Mouse (Mus musculus) neutrophil, adult 59 days (primary cell): ENCODE results near the gene Marc2. TPM values are rescaled to one million over a fixed set of nuclear protein-coding genes. Genes with fewer than 3 reads are reported as not detected.

Source experiments
- total RNA-seq, 2 experiments: library from RNA; stranded (reverse); gene quantifications; 1 replicate in 1 of 2; 2 replicates in 1 of 2; pipeline ENCODE4 v1.2.4; 2023

The Marc2 gene
- total RNA-seq: 10 to 100 TPM; 62.0 to 73.5 TPM

GRCm38 (mm10) chr1:184846092-184846750 is at the start of gene Marc2:
Marc2 (minus strand) TSS chr1:184846451.

GRCm38 (mm10) chr1:184882281-184883268 is 36.3 kb upstream of the Marc2 start, which contains the start of gene C130074G19Rik:
C130074G19Rik (minus strand) TSS chr1:184883218.

GRCm38 (mm10) chr1:184810780-184811575 is 35.3 kb downstream of the Marc2 start, which contains the start of gene Marc1:
Marc1 (minus strand) TSS chr1:184811313.

Other genes with a start within 250 kb of the Marc2 start
- gene Hlx, start 113.8 kb downstream of the Marc2 start, total RNA-seq: 100 to 1,000 TPM; 104 to 119 TPM
- gene Marc1, start 35.1 kb downstream of the Marc2 start, total RNA-seq: under 1 TPM in 1 of 2 experiments, not detected in 1; 0.29 TPM
- under 1 TPM in 1 of 2 experiments, not detected in 1; 0.11 TPM for gene C130074G19Rik, start 36.8 kb upstream of the Marc2 start, total RNA-seq
- not detected for gene Mark1, start 153.1 kb upstream of the Marc2 start, total RNA-seq